Mouse (Mus musculus) ovary, postnatal 36 days (tissue): ENCODE measurements around the gene Ilf3.

ENCODE experiments used
- DNase-seq: peaks from one replicate; pipeline ENCODE4 v3.0.0; 2022; ENCODE audit warnings: low spot score, mixed read lengths

The Ilf3 gene

DNA sequence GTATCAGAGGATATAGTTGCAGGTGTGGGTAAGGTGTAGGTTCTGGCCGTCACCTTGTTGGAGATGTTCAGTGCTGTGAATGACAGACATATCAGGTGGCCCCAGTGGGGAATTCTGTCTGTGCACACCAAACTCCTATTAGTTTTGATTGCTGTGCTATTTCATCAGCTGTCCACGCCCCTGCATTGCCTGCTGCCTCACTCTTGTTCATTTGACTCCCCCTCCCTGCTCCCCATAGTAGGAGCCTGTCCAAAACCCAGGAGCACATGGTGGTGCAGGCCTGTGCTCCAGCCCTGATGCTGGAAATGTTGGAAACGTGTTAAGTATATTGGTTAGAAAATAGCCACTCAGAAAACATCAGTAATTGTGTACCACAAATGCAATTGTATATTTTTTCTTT lies 71.8 kb downstream of the Ilf3 start:
- DNase-seq: no peak

DNA sequence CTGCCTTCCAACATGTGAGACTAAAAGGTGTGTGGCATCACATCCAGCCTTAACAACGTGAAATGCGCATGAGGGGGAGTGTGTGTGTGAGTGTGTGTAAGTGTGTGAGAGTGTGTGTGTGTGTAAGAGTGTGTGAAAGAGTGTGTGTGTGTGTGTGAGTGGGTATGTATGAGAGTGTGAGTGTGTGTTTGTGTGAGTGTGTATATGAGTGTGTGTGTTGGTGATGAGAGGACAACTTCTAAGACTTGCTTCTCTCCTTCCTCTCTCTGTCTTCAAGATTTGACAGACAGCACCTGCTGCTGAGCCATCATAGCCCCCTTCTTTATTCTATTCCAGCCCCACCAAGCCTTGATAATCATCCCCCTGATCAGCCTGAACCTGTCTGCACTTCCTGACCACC lies 72.2 kb downstream of the Ilf3 start:
- no peak for DNase-seq

DNA sequence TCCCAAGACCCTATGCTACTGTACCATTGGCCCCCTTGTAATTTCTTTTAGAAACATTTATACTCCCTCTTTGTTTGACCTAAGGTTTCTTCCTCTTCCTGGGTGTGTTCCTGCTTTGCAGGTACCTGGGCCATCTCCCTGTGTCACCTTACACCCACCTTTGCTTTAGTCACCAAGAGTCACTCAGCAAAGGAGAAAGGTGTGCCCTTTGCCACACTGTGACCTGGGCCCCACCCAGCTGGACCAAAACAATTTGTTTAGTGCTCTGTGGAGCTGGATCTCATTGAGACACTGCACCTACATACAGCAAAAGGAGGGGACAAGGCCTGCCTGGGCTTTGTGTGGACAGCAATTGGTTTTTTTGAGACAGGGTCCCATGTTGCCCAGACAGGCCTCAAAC lies 72.7 kb downstream of the Ilf3 start:
- DNase-seq: no peak

DNA sequence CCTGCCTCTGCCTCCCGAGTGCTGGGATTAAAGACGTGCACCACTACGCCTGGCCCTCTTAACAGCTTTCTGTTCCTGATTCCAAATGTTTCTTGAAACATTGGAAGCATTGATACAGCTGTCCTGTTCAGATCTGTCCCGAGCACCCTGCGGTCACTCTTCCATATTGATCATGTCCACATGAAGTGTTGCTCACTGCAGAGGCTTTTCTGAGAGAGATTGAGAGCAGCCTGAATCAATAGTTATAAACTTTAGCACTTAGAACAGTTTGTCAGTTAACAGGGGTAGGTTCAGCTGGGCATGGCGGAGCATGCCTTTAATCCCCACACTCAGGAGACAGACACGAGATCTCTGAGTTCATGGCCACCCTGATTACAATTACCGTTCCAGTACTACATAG lies 76.2 kb downstream of the Ilf3 start:
- no peak for DNase-seq

DNA sequence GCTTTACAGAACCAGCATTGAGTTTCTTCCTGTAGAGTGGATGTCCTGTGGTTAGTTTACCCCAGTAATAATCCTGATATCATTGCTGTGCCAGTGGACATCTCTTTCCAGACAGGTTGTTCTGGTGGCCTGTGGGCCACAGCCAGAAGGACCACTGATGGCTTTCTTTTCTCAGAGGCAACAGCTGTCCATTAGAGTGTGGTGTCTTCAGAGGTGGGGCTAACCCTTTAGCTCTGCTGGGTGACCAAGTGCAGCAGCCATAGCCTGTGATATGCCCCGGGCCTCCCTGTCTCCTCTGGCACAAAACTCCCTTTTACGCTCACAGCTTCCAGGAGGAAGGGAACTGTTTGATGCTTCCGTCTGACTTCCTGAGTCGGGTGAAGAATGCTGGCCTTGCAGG lies 76.9 kb downstream of the Ilf3 start:
- no peak for DNase-seq

DNA sequence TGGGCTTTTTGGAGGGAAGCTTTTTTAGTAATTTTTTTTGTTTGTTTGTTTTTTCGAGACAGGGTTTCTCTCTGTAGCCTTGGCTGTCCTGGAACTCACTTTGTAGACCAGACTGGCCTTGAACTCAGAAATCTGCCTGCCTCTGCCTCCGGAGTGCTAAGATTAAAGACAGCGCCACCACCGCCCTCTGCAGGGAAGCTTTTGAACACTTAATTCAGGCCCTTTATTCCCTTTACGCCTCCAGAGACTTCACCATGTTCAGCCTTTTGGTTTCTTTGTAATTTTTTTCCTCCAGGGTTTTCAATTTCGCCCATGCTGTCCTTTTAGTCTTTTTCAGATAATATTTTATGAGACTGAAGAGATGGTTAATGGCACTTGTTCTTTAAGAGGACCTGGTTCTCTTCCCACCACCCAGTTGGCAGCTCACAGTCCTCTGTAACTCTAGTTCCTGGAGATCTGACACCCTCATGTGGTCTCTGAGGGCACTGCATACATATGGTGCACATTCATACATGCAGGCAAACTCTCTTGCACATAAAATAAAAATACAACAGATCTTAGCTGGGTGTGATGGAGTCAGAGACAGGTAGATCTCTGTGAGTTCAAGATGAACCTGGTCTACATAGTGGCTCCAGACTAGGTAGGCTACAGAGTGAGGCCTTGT lies 77.5 kb downstream of the Ilf3 start:
- no peak for DNase-seq

DNA sequence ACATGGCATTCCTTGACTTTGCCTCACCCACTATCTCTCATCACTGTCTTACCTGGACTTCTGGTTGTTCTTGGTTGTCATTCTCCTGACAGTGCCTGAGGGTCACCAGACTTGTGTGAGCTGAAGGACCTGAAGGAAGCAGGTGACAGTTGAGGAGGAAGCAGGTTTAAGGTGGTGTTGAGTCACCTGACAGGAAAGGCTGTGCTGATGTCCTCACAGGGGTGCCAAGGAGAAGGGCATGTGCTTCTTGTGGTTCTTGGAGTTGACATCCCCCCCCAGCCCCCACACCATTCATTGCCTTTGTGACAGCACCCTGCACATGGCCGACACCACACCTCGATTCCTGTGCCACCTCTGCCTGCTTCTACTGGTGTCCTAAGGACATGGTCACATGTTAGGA lies 80.1 kb downstream of the Ilf3 start:
- DNase-seq: no peak

DNA sequence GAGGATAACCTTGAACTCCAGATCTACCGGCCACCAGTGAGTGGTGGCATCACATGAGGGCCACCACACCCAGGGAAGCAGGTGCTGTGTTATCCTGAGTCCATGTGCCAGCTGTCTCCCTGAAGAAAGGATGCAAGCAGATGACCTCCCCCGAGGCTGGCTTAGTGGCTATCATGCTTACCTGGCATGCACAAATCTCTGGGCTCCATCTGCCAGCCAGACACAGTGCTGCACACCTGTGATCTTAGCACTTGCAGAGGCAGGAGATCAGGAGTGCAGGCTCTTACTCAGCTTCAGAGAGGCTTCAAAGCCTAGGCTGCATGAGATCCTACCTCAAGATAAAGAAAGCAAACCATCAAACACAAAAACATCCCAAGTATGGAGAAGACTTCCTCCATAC lies 82.0 kb downstream of the Ilf3 start:
- DNase-seq: no peak

DNA sequence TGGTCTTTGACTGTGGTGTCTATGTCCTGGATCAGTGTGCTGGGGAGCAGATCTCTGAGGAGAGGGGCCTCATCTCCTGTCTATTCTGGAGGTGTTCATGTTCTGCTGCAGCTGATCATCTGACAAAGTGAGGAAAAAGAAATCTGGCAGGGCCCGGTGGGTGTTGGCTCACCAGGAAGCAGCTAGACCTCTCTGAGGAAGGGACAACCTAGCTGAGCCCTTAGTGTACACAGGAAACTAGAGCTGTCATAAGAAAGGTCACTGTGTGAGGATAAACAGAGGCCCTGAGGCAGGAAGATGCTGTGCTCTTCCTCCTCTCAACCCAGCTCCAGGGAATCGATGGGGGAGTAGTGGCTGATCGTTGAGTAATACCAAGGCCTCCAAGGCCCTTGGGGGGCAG lies 82.6 kb downstream of the Ilf3 start:
- DNase-seq: no peak

DNA sequence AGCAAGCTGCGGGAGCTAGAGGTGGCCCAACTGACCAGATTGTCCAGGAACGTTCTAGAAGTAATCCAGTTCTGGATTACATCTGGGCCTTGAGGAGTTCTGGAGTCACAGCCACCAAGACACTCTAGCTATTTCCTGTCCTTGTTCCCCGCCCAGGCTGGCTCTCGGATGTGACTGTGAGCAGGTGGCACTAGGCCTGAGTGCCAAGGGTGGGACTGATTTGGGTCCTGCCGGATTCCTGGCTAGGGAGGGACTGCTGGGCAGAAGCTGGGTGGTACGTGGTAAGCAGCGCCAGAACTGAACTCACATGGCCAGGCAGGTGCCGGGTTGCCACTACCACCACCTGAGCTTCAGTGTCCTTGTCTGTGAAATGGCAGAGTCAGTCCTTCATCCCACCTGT lies 83.7 kb downstream of the Ilf3 start:
- no peak for DNase-seq

DNA sequence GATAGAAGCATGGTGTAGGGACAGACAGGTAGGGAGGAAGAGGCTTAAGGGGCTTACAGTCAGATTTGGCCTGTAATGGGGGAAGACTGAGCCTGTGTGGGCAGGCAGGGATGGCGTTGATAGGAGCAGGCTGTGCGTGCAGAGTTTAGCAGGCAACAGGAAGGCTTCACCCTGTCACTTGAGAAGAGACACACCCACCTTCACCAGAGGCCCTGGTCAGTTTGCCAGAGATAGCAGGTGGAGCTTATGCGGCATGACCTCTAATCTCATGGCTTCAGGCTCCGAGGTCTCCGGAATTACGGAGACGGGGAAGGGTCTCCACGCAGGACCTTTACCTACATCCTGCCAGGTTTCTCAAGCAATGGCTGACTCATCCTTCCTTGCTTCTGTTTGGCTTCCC lies 84.2 kb downstream of the Ilf3 start:
- no peak for DNase-seq

DNA sequence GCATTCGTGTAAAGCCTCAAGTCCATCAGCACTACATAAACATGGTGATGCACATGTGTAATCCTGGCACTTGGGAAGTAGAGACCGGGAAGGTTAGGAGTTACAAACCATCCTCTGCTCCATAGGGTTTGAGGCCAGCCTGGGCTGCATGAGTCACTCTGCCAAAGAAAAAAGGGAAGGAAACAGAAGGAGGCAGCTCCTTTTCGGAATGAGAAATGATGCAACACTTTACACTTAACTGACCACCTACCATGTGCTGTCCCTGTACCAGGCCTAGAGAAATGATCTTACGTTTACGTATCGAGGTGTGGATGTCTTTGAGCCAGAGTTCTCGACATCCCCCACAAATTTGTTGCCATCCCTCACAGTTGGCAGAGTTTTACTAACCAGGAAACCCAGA lies 85.3 kb downstream of the Ilf3 start:
- DNase-seq: no peak

DNA sequence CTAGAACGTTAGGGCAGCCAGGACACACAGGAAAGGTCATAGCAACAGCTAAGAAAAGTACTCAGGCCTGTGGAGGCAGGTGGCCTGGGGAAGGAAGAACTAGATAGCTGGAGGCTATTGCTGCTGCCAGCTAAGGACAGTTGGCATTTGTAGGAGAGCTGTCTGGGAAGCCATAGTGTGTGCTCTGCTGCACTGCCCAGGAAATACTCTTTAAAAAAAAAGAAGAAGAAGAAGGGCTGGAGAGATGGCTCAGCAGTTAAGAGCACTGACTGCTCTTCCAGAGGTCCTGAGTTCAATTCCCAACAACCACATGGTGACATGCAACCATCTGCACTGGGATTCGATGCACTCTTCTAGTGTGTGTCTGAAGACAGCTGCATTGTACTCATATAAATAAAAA lies 85.8 kb downstream of the Ilf3 start:
- no peak for DNase-seq

DNA sequence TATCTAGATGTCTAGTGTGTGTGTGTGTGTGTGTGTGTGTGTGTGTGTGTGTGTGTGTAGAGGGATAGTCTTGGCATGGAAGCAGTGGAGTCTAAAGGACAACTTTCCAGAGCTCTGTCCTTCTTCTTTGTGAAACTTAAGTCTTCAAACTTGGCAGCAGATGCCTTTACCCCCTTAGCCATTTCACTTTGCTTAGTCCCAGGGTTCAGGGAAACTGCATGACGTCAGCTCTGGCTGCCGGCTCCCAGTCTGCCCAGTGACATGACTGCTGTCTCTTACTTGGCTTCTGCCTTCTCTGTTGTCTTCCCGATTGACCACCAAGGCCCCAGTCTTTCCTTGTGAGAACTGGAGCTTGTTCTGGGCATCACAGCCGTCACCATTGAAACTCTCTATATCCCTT lies 86.9 kb downstream of the Ilf3 start:
- no peak for DNase-seq
